Mouse (Mus musculus) layer of hippocampus, adult 9-10 months (tissue): Measurements from ENCODE around the gene Osbpl2.

Experiments used
- DNase-seq: peaks from one replicate; pipeline ENCODE4 v3.0.0; 2022; ENCODE audit warnings: low spot score

The Osbpl2 gene

DNA sequence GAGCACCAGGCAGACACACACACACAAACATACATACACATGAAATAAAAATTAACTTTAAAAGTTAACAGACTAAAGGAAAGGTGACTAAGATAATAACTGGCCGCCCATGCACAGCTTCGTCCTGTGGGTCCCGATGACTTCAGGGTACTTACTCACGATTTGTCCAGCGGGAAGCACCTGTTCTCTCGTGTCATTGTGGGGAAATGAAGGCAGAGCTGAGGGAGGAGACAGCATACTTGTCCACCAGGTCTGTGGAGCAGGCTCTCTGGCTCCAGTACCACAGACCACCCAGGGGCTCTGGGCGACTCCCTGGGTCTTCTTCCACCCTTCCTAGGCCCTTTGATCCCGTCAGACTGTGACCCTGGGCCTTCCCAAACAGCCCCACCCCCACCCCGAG lies 82.2 kb downstream of the Osbpl2 start:
- DNase-seq: no peak

DNA sequence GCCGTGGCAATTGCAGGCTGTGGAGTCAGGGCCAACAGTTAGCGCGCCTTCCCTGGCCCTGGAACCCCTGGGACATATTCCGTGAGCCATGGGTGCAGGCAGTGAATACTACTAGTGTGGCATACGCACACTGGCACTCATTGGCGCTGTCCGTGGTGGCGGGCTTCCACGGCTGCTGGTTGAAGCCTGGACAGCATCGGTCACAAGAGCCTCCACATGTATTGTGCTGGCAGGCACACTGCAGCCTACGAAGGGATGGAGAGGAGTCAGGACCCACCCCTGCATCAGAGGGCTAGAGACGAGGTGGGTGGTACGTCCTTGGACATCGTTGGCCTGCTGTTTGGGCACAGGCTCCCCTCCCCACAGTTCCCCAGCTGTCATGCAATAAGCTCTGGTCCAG lies 83.2 kb downstream of the Osbpl2 start:
- DNase-seq: no peak

DNA sequence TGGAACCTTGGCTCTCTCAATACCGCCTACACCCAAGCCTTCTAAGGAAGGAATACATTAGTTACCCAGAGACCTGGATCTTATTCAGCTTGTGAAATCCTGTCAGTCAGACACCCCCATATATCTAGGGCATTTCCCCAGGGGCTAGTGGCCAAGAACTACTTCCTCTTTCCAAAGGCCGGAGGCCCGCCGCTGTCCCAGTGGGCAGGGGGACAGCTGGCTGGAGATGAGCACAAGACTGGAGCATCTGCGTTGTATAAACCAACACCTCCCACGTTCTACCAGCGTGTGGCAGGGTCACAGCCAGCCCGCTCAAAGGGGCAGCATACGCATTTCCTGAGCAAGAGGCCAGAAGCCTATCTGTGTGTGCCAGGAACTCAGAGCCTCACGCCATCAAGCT lies 83.7 kb downstream of the Osbpl2 start:
- no peak for DNase-seq

DNA sequence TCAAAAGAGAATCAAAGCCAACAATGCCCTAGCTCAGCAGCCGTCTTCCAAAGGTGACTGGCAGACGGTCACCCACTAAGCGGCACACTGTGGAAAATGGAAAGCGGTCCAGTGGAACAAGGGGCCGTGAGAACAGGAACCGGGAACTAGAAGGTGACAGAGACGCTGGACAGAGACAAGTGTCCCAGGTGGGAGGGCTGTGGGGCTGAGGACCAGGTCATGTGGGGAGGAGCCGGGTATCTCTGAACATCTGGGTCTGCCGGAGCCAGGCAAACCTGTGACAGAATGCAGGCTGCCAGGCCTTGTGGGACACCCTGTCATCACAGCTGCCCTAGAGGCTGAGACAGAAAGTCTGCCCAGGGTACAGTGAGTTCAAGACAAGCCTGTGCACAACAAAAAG lies 85.4 kb downstream of the Osbpl2 start:
- DNase-seq: no peak

DNA sequence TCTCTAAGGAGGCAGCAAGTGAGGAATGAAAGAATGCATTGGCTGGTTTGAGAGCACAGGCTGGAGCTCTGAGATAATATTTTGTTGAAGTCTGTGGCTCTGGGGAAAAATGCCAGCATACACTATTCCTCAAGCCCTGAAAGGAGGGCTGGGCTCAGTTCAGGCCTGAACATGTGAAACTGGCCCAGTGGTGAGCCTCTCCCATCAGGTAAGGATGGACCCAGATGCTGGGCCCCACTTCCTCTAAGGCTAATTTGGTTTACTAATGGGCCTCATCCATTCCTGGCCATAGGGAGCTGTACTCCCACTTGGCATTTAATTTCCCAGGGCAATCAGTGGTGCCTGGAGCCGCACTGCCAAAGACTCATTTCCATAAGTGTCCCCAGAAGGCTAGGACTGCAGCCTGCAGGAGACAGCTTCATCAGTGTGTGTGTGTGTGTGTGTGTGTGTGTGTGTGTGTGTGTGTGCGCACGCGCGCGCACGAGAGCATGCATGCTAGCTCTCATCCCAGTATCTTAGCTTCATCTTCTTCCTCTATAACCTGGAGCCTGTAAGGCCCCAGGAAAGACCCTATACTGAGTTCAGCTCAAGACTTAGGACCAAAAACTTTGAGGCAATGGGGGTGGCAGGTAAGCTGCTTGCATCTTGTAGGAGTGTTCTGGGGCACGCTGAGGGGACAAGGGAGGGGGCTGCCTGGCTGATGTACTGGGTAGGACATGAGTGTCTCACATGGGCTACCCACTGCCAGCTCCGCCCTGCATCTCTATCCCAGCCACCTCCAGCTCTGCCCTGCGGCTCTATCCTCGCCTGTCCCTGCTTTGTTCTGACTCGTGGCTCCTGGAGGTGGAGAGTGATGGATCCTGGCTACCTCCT lies 86.2 kb downstream of the Osbpl2 start:
- DNase-seq: no peak

DNA sequence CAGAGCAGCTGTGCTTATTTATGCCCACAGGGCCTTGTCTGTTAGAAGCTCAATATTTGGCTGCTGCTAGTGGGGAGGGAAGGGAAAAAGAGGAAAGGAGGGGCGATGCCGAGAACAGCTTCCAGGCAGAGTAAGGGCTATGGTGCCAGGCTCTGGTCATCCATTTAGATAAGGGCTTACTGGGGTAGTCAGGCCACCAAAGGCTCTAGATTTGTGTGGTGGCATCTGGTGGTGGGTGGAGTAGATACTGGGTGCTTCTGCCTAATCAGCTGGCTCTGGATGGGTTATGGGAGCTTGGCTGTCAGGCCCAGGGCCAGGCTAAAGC lies 86.8 kb downstream of the Osbpl2 start:
- no peak for DNase-seq

DNA sequence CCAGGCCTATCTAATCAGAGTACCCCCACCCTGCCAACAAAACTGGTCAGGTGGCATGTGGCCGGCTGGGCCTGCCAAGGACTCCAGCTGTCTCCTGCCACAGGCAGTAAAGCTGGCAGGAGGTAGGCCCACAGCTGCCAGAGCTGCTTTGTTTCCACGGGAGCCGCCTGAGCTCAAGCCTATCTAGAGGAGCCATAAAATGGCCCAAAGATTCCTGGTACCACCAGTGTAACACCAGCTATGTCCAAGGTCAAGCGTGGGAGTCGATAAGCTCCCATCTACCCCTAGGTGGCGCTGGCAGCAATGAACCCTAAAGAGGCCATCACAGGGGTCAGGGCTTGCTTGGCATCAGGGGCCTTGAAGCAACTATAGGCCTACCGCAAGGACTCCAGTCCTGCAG lies 88.7 kb downstream of the Osbpl2 start:
- DNase-seq: no peak

DNA sequence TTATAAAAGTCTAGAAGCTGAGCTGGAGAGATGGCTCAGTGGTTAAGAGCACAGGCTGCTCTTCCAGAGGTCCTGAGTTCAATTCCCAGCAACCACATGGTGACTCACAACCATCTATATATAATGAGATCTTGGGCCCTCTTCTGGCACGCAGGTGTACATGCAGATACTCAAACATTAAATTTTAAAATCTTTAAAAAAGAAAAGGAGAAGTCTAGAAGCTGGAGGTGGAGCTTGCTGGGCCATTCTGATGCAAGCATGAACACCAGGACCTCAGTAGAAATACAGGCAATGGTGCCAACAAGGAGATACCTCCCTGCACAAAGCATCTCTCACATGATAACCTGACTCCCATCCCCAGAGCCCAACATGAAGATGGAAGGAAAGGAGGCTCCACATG lies 89.9 kb downstream of the Osbpl2 start:
- DNase-seq: no peak

DNA sequence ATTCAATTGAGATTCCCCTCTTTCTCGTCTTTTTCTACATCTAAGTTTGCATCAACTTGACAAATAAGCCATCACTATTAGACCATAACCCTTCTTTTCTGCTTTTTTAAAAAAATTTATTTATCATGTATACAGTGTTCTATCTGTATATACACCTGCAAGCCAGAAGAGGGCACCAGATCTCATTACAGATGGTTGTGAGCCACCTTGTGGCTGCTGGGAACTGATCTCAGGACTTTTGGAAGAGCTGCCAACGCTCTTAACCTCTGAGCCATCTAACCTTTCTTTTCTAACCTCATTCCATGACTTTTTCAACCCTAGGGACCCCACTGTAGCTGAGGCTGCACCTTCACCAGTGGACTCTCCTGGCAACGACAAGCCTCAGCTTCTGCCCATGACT lies 93.1 kb downstream of the Osbpl2 start:
- DNase-seq: no peak
